Mouse (Mus musculus): ENCODE measurements around the gene Bcan.

Bcan gene

DNA sequence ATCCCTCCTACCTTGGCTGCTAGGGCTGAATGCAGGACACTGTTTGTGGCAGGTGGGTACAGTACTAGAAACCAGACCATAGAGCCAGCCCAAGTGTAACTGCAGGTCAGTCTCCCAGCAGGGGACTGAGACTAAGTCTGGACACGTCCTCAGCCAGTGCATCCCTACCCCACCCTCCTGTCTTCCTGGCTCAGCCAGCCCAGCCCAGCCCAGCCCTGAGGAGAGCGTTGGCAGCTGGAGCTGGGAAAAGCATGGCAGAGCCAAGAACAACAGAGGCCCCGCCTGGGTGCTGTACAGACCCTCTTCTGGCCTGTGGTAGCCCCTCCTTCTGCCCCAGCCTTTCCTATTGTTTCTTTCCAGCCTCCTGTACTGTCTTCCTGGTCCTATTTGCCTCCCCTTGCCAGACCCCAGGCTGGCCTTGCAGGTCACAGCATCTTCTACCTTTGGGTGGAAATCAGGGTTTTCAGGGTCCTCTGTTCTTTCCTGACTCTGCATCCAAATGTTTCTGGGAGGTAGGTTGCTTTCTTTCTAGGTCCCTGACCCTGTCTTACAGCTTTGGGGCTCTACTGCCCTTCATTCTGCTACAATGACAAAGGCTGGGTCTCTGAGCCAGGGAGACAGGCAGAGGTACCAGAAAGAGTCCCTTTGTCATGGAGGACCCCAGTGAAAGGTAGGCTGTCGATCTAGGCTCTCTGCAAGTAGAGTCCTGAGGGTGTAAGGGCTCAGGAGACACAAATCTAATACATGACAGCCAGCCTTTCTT lies 55.0 kb downstream of the Bcan start:
- in situ Hi-C loops (cut with MseI, MboI) = no loop called here

DNA sequence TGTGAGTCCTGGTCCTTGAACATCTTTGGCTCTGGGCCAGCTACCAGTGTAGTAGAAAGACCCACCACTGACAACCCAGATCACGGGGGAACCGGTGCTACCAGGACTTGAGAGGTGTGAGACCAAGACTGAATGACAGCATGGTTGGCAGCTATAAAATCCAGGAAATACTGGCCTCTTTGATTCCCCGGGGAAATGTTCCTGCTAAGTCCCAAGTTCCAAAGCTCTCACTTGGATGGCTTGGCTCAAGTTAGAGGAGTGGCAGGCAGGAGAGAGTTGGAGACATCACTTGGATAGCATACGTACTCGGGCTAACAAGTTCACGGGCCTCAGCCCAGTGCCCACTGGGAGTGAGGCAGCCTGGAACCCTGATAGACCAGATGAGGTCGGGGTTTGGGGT lies 56.4 kb downstream of the Bcan start:
- in situ Hi-C loops (cut with MseI, MboI) = no loop called here

DNA sequence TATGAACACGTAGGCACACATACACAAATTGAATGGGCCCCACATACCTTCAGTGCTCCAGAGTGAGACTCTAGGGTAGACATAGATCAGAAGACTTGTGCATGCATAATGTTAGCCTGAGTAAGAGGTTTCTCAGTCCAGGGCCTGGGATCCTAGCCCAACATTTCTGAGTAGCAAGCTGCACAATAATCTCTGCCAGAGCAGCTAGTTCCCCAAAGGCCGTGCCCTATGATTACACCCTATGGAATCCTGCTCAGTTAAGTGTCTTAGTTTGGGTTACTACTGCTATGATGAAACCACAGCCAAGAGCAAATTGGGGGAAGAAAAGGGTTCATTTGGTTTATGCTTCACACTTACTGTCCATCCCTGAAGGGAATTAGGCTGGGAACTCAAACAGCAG lies 57.6 kb downstream of the Bcan start:
- in situ Hi-C loops (cut with MseI, MboI) = no loop called here

DNA sequence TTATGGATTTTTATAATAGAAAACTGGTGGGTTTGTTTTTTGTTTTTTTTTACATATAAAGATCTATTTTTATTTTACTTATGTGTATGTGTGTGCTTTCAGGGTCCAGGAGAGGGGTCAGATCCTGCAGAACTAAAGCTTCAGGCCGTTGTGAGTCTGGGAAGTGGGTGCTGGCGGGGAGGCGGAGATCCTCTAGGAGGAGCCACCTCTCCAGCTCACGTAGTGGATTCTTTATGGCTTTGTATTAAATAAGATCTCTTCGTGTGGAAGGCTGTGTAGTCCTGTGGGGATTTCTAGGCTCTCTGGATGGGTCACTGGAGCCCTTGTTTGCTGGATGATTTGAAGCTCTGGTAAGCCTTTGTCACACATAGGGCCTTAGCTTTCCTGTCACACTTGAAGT lies 59.4 kb downstream of the Bcan start:
- in situ Hi-C loops (cut with MseI, MboI) = no loop called here

Data from mouse trophoblast stem cell (cell line).